Mouse (Mus musculus) testis, adult 2 months (tissue): Measurements from ENCODE around the gene Supv3l1. TPM values are rescaled to one million over a fixed set of nuclear protein-coding genes. Genes with fewer than 3 reads are reported as not detected.
A peak's percentile ranks its signal among the peaks of the same experiment; 100 is the strongest.
"Not testable (repeated sequence)": the region's sequence is repeated elsewhere in the genome, so short reads cannot be mapped to it uniquely, and the experiment has no call there.

Source experiments
- H3K27ac ChIP-seq: fragments of 200-500 bp; 2 replicates; pipeline ENCODE4 v1.5.1; 2012; ENCODE audit warnings: low read depth, low read length; ENCODE audit not compliant: control insufficient read depth, insufficient read depth
- H3K27me3 ChIP-seq: fragments of 200-500 bp; 2 replicates; pipeline ENCODE4 v1.6.1; 2012; ENCODE audit warnings: mild to moderate bottlenecking, low read length, moderate library complexity; ENCODE audit not compliant: control insufficient read depth, insufficient read depth
- H3K36me3 ChIP-seq: fragments of 200-500 bp; 2 replicates; pipeline ENCODE4 v1.6.1; 2012; ENCODE audit warnings: mild to moderate bottlenecking, low read length; ENCODE audit not compliant: control insufficient read depth, insufficient read depth
- H3K4me1 ChIP-seq: fragments of 200-500 bp; 2 replicates; pipeline ENCODE4 v1.6.1; 2012; ENCODE audit warnings: low read length; ENCODE audit not compliant: control insufficient read depth, insufficient read depth
- H3K4me3 ChIP-seq: fragments of 200-500 bp; 2 replicates; pipeline ENCODE4 v1.5.1; 2012; ENCODE audit warnings: low read depth, mild to moderate bottlenecking, low read length, moderate library complexity, mixed read lengths; ENCODE audit not compliant: control insufficient read depth
- CTCF ChIP-seq: fragments of 200-500 bp; IDR thresholded peaks from 2 replicates; pipeline ENCODE4 v1.5.1; 2012; ENCODE audit warnings: low read depth, mild to moderate bottlenecking, inconsistent platforms, low read length, moderate library complexity; ENCODE audit not compliant: control insufficient read depth, insufficient read depth, insufficient replicate concordance
- POLR2A ChIP-seq: fragments of 200-500 bp; IDR thresholded peaks from 2 replicates; pipeline ENCODE4 v1.6.1; 2012; ENCODE audit warnings: low read depth, mild to moderate bottlenecking, inconsistent platforms, low read length, moderate library complexity; ENCODE audit not compliant: control insufficient read depth
- polyA plus RNA-seq: library from polyadenylated mRNA; depleted of rRNA; stranded (reverse); fragments of >200 nt; gene quantifications from 2 replicates; pipeline ENCODE4 v1.2.3, GENCODE M21; 2012; rRNA removed

Gene Supv3l1
- 15.1 and 15.3 TPM in 2 replicates for polyA plus RNA-seq

- Histone ChIP-seq H3K27me3 (no peaks in the 10 kb centered on the region), H3K36me3 (no peaks in the 10 kb centered on the region; the same call in none of the 2 replicates), H3K27ac (peak within 1 kb of the TSS; percentile 97), H3K4me1 (peaks cover 4% of the 10 kb centered on the region), H3K4me3 (peak within 1 kb of the TSS; percentile 91)
- TF ChIP-seq CTCF = no peak
- peak; percentile 60 for TF ChIP-seq POLR2A
These were observed at the start of gene Supv3l1, which contains the start of gene 4930507D05Rik for GRCm38 (mm10) chr10:62449364-62450279. Supv3l1 (minus strand) TSS chr10:62449738. 4930507D05Rik (plus strand) TSS chr10:62449489.

- not testable (repeated sequence) for H3K27me3 ChIP-seq, H3K27ac ChIP-seq
These were observed 42.1 kb upstream of the Supv3l1 start for GRCm38 (mm10) chr10:62491681-62492080.

GRCm38 (mm10) chr10:62488266-62488665, 38.7 kb upstream of the Supv3l1 start:
- Histone ChIP-seq H3K4me3 (no peak overlapping the region), H3K27me3 (no peaks in the 10 kb centered on the region), H3K27ac (no peak overlapping the region), H3K36me3 (no peaks in the 10 kb centered on the region; the same call in 1 of the 2 replicates), H3K4me1 (no peaks in the 10 kb centered on the region; the same call in none of the 2 replicates)
- TF ChIP-seq CTCF = no peak
- no peak for TF ChIP-seq POLR2A

More at GRCm38 (mm10) chr10:62491681-62492080, 42.1 kb upstream of the Supv3l1 start:
- not testable (repeated sequence) for H3K4me3 ChIP-seq, H3K4me1 ChIP-seq, H3K36me3 ChIP-seq

- Histone ChIP-seq H3K36me3 (no peaks in the 10 kb centered on the region; the same call in 1 of the 2 replicates), H3K27me3 (no peaks in the 10 kb centered on the region), H3K4me3 (peak within 1 kb of the TSS; percentile 91), H3K4me1 (no peaks in the 10 kb centered on the region; the same call in none of the 2 replicates), H3K27ac (peak within 1 kb of the TSS; percentile 90)
- peak; percentile 13; the same call in 1 of the 2 replicates for TF ChIP-seq POLR2A
- no peak for TF ChIP-seq CTCF
These were observed 37.3 kb upstream of the Supv3l1 start, which contains the start of gene Vps26a for GRCm38 (mm10) chr10:62486618-62487415. Vps26a (minus strand) TSS chr10:62486805.

GRCm38 (mm10) chr10:62485878-62486582, 36.5 kb upstream of the Supv3l1 start:
- H3K27me3 ChIP-seq = no peaks in the 10 kb centered on the region
- no peak for TF ChIP-seq CTCF
- no peak for TF ChIP-seq POLR2A
- peak overlapping the region; percentile 90 for H3K27ac ChIP-seq
- H3K36me3 ChIP-seq = no peaks in the 10 kb centered on the region; the same call in 1 of the 2 replicates
- peak overlapping the region; percentile 91 for H3K4me3 ChIP-seq
- H3K4me1 ChIP-seq = no peaks in the 10 kb centered on the region; the same call in none of the 2 replicates

- Histone ChIP-seq H3K36me3 (no peaks in the 10 kb centered on the region; the same call in 1 of the 2 replicates), H3K27me3 (no peaks in the 10 kb centered on the region), H3K4me1 (no peaks in the 10 kb centered on the region; the same call in none of the 2 replicates), H3K4me3 (no peak overlapping the region), H3K27ac (no peak overlapping the region)
- TF ChIP-seq POLR2A (no peak), CTCF (no peak)
These were observed 31.7 kb upstream of the Supv3l1 start for GRCm38 (mm10) chr10:62481108-62481852.
